Mouse (Mus musculus): Measurements from ENCODE around the gene Ankdd1a. TPM values are rescaled to one million over a fixed set of nuclear protein-coding genes. Genes with fewer than 3 reads are reported as not detected.

Gene Ankdd1a
- polyA plus RNA-seq, 1 experiment from 2014 or later: 0.14 TPM

- 72% methylated on average over 5 of the region's 5 CpGs for WGBS
- no peak for ATAC-seq (replicated peaks; ENCODE audit: low FRiP score, low read depth)
- no peak overlapping the region for H3K4me2 ChIP-seq (ENCODE audit: low read length)
Measured at GRCm38 (mm10) chr9:65552141-65552540, 32.1 kb upstream of the Ankdd1a start.

GRCm38 (mm10) chr9:65551035-65551434 is 31.0 kb upstream of the Ankdd1a start:
- Histone ChIP-seq H3K4me3 (replicated peaks; ENCODE audit: low read depth, low read length) (no peak overlapping the region), H3K27me3 (ENCODE audit: insufficient read depth, low read length) (no peaks in the 10 kb centered on the region), H3K27ac (peak overlapping the region; percentile 87), H3K36me3 (ENCODE audit: insufficient read depth, low read length) (no peaks in the 10 kb centered on the region), H3K9ac (ENCODE audit: low read depth, low read length) (no peak overlapping the region), H3K4me1 (replicated peaks; ENCODE audit: insufficient read depth, low read length) (peaks cover 15% of the 10 kb centered on the region), H3K4me2 (ENCODE audit: low read length) (no peak overlapping the region), H3K9me3 (replicated peaks; ENCODE audit: low read length) (no peaks in the 10 kb centered on the region)
- WGBS: 20% methylated on average over 5 of the region's 5 CpGs
- ATAC-seq (replicated peaks; ENCODE audit: low FRiP score, low read depth) (peak; percentile 77), DNase-seq (ENCODE audit: low spot score) (peak; percentile 93)
- no peak for TF ChIP-seq CTCF (IDR thresholded peaks at IDR 0.05; ENCODE audit: low read depth)

More at GRCm38 (mm10) chr9:65552141-65552540, 32.1 kb upstream of the Ankdd1a start:
- no peak overlapping the region for H3K4me3 ChIP-seq (replicated peaks; ENCODE audit: low read depth, low read length)
- H3K36me3 ChIP-seq (ENCODE audit: insufficient read depth, low read length): no peaks in the 10 kb centered on the region
- TF ChIP-seq CTCF (IDR thresholded peaks at IDR 0.05; ENCODE audit: low read depth): no peak
- no peaks in the 10 kb centered on the region for H3K27me3 ChIP-seq (ENCODE audit: insufficient read depth, low read length)
- DNase-seq (ENCODE audit: low spot score): no peak
- peaks cover 15% of the 10 kb centered on the region for H3K4me1 ChIP-seq (replicated peaks; ENCODE audit: insufficient read depth, low read length)
- H3K9me3 ChIP-seq (replicated peaks; ENCODE audit: low read length): no peaks in the 10 kb centered on the region
- H3K27ac ChIP-seq: 0 out of 2 replicates have a peak overlapping the region, but pooled peaks have one; percentile 87
- H3K9ac ChIP-seq (ENCODE audit: low read depth, low read length): no peak overlapping the region

GRCm38 (mm10) chr9:65550079-65550831 is 30.3 kb upstream of the Ankdd1a start:
- Histone ChIP-seq H3K9ac (ENCODE audit: low read depth, low read length) (no peak overlapping the region), H3K27ac (peak overlapping the region; percentile 87), H3K9me3 (replicated peaks; ENCODE audit: low read length) (no peaks in the 10 kb centered on the region), H3K4me2 (ENCODE audit: low read length) (no peak overlapping the region), H3K36me3 (ENCODE audit: insufficient read depth, low read length) (no peaks in the 10 kb centered on the region), H3K27me3 (ENCODE audit: insufficient read depth, low read length) (no peaks in the 10 kb centered on the region), H3K4me3 (replicated peaks; ENCODE audit: low read depth, low read length) (no peak overlapping the region), H3K4me1 (replicated peaks; ENCODE audit: insufficient read depth, low read length) (peaks cover 15% of the 10 kb centered on the region)
- 23% methylated on average over 7 of the region's 7 CpGs for WGBS
- DNase-seq (ENCODE audit: low spot score) (peak; percentile 40), ATAC-seq (replicated peaks; ENCODE audit: low FRiP score, low read depth) (no peak)
- no peak for TF ChIP-seq CTCF (IDR thresholded peaks at IDR 0.05; ENCODE audit: low read depth)

- peaks cover 15% of the 10 kb centered on the region for H3K4me1 ChIP-seq (replicated peaks; ENCODE audit: insufficient read depth, low read length)
- no peak overlapping the region for H3K9ac ChIP-seq (ENCODE audit: low read depth, low read length)
- 85% methylated on average over 5 of the region's 5 CpGs for WGBS
- no peaks in the 10 kb centered on the region for H3K36me3 ChIP-seq (ENCODE audit: insufficient read depth, low read length)
- no peaks in the 10 kb centered on the region for H3K27me3 ChIP-seq (ENCODE audit: insufficient read depth, low read length)
- H3K4me3 ChIP-seq (replicated peaks; ENCODE audit: low read depth, low read length): no peak overlapping the region
- TF ChIP-seq CTCF (IDR thresholded peaks at IDR 0.05; ENCODE audit: low read depth): no peak
- no peaks in the 10 kb centered on the region for H3K9me3 ChIP-seq (replicated peaks; ENCODE audit: low read length)
- H3K4me2 ChIP-seq (ENCODE audit: low read length): no peak overlapping the region
- no peak for ATAC-seq (replicated peaks; ENCODE audit: low FRiP score, low read depth)
- no peak for DNase-seq (ENCODE audit: low spot score)
- peak overlapping the region; percentile 25; the same call in 1 of the 2 replicates for H3K27ac ChIP-seq
Measured at GRCm38 (mm10) chr9:65549643-65550042, 29.6 kb upstream of the Ankdd1a start.

GRCm38 (mm10) chr9:65549139-65549538 is 29.1 kb upstream of the Ankdd1a start:
- Histone ChIP-seq H3K36me3 (ENCODE audit: insufficient read depth, low read length) (no peaks in the 10 kb centered on the region), H3K9ac (ENCODE audit: low read depth, low read length) (no peak overlapping the region), H3K27ac (no peak overlapping the region), H3K4me1 (replicated peaks; ENCODE audit: insufficient read depth, low read length) (peaks cover 15% of the 10 kb centered on the region), H3K9me3 (replicated peaks; ENCODE audit: low read length) (no peaks in the 10 kb centered on the region), H3K4me3 (replicated peaks; ENCODE audit: low read depth, low read length) (no peak overlapping the region), H3K4me2 (ENCODE audit: low read length) (no peak overlapping the region), H3K27me3 (ENCODE audit: insufficient read depth, low read length) (no peaks in the 10 kb centered on the region)
- DNase-seq (ENCODE audit: low spot score): no peak
- no peak for TF ChIP-seq CTCF (IDR thresholded peaks at IDR 0.05; ENCODE audit: low read depth)
- WGBS: 67% methylated on average over 3 of the region's 3 CpGs
- ATAC-seq (replicated peaks; ENCODE audit: low FRiP score, low read depth): no peak

GRCm38 (mm10) chr9:65548311-65548710 is 28.3 kb upstream of the Ankdd1a start:
- Histone ChIP-seq H3K27ac (no peak overlapping the region), H3K27me3 (ENCODE audit: insufficient read depth, low read length) (no peaks in the 10 kb centered on the region), H3K9me3 (replicated peaks; ENCODE audit: low read length) (no peaks in the 10 kb centered on the region), H3K36me3 (ENCODE audit: insufficient read depth, low read length) (no peaks in the 10 kb centered on the region), H3K4me1 (replicated peaks; ENCODE audit: insufficient read depth, low read length) (peaks cover 15% of the 10 kb centered on the region), H3K4me2 (ENCODE audit: low read length) (no peak overlapping the region), H3K4me3 (replicated peaks; ENCODE audit: low read depth, low read length) (no peak overlapping the region), H3K9ac (ENCODE audit: low read depth, low read length) (no peak overlapping the region)
- ATAC-seq (replicated peaks; ENCODE audit: low FRiP score, low read depth): no peak
- no peak for DNase-seq (ENCODE audit: low spot score)
- TF ChIP-seq CTCF (IDR thresholded peaks at IDR 0.05; ENCODE audit: low read depth): no peak
- WGBS: 49% methylated on average over 8 of the region's 8 CpGs

Data from kidney, postnatal 0 days (tissue).